Mouse (Mus musculus) kidney, embryonic 16.5 days (tissue): ENCODE measurements at regions not wholly inside any gene's neighbourhood (a gene's known extent, or its start where the extent isn't known, plus 50 kb on each side); places are given as distances from the start of the nearest gene placed in this dataset.

ENCODE experiments used
- ATAC-seq: fragments of 200-750 bp; cut with Nextera tagmentation; 2 replicates; pipeline ENCODE4 v1.8.0; 2017; ENCODE audit warnings: moderate TSS enrichment; ENCODE audit not compliant: low FRiP score, low TSS enrichment
- H3K27ac ChIP-seq: fragments of 300-500 bp; sonication (generic); 2 replicates; pipeline ENCODE4 v1.5.1; 2014; ENCODE audit warnings: low read length
- H3K27me3 ChIP-seq: fragments of 300-500 bp; sonication (generic); 2 replicates; pipeline ENCODE4 v1.6.1; 2014; ENCODE audit warnings: low read length, control low read depth, mixed read lengths; ENCODE audit not compliant: insufficient read depth
- H3K36me3 ChIP-seq: fragments of 300-500 bp; sonication (generic); 2 replicates; pipeline ENCODE4 v1.6.1; 2014; ENCODE audit warnings: low read length, control low read depth, mixed read lengths; ENCODE audit not compliant: insufficient read depth
- H3K4me1 ChIP-seq: fragments of 300-500 bp; sonication (generic); 2 replicates; pipeline ENCODE4 v1.6.1; 2014; ENCODE audit warnings: low read length, control low read depth, mixed read lengths; ENCODE audit not compliant: insufficient read depth
- H3K4me2 ChIP-seq: fragments of 300-500 bp; sonication (generic); replicated peaks from 2 replicates; pipeline ENCODE4 v1.6.1; 2014; ENCODE audit warnings: low read depth, low read length
- H3K4me3 ChIP-seq: fragments of 300-500 bp; sonication (generic); 2 replicates; pipeline ENCODE4 v1.5.1; 2014; ENCODE audit warnings: mild to moderate bottlenecking, low read length
- H3K9ac ChIP-seq: fragments of 300-500 bp; sonication (generic); replicated peaks from 2 replicates; pipeline ENCODE4 v1.6.1; 2014; ENCODE audit warnings: low read length
- H3K9me3 ChIP-seq: fragments of 300-500 bp; sonication (generic); 2 replicates; pipeline ENCODE4 v1.6.1; 2016; ENCODE audit warnings: low read length, control low read depth
- WGBS: fragments of 180-500 bp; shearing (Covaris S2); extraction: QIAGEN DNeasy Blood & Tissue Kit; methylation state at CpG from one replicate; pipeline ENCODE4 v1.1.7; 2014; 5-methylcytosine and 5-hydroxymethylcytosine counted together

DNA sequence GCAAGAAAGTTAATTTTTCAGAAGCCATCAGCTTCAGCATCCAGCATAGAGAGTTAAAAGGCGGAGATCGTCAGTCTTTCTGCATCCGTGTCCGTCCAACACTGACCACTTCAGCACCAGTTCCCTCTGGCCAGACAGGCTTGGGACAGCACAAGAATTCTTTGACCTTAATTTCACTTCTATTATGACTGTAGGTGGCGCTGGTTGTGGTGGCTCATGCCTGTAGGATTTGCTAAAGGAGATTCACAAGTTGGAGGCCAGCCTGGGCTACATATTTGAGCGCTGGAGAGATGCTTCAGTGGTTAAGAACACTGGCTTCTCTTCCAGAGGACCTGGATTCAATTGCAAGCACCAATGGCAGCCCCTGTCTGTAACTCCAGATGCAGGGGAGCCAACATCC lies 66.0 kb downstream of the Amer2 start:
- Histone ChIP-seq H3K9ac (no peak overlapping the region), H3K27me3 (no peaks in the 10 kb centered on the region), H3K27ac (no peak overlapping the region), H3K4me3 (no peak overlapping the region), H3K4me1 (0 out of 2 replicates have a peak, but pooled peaks cover 2% of the 10 kb centered on the region), H3K4me2 (no peak overlapping the region), H3K36me3 (no peaks in the 10 kb centered on the region), H3K9me3 (peaks cover 5% of the 10 kb centered on the region; the same call in 1 of the 2 replicates)
- WGBS: 36% methylated on average over 6 of the region's 6 CpGs
- ATAC-seq: no peak

DNA sequence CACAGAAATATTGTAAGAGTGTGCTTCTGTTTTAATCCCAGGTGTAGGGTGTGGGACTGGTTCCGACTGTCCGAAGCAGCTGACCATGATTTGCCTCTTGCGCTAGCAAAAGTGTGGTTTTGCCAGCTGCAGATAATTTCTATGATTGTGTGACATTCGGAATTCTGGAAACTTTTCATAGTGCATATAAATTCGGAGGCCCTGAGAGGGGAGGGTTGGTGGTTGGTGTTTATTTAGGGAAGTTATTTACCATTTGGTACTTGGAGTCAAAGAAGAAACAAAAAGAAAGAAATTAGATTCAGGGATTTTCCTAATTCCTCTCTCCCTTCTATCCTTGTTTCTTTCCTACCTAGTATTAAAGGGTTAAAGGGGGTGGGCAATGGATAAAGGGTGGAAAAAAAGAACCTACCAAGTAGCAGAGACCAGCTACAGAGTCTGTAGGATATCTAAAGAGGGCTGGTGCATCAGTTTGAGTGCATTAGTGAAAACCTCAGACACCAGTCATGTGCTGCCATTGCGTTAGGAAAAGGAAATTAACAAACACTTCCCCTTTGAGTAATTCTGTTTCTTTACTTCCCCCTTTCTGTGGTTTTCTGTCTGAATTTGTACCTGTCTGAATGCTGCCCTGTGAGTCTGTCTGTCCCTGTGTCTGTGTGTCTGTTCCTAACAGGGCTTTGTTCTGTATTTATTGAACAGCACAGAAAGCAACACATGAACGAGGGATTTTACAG lies 70.9 kb downstream of the Amer2 start:
- H3K4me1 ChIP-seq: no peaks in the 10 kb centered on the region
- H3K36me3 ChIP-seq: no peaks in the 10 kb centered on the region
- no peak overlapping the region for H3K9ac ChIP-seq
- ATAC-seq: no peak
- H3K9me3 ChIP-seq: peaks cover 5% of the 10 kb centered on the region; the same call in 1 of the 2 replicates
- no peaks in the 10 kb centered on the region for H3K27me3 ChIP-seq
- H3K4me3 ChIP-seq: no peak overlapping the region
- H3K27ac ChIP-seq: no peak overlapping the region
- 74% methylated on average over 7 of the region's 7 CpGs for WGBS
- H3K4me2 ChIP-seq: no peak overlapping the region

DNA sequence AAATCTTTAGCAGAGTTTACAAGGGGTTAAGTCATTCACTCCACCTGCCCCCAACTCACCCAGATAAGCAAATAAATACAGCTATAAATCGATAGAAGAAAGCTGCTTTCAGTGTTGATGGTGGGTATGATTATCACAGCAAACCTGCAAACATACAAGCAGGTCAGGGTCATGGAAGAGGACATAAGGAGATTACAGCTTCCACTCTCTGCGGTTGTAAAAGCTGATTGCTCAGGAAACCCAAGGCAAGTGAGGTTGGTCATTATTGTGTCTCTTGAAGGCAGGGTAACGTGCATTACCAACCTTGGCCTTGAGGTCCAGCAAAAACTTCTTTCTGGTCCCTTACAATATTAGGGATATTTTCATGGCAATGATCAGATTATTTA lies 71.5 kb downstream of the Amer2 start:
- ATAC-seq: no peak
- H3K4me3 ChIP-seq: no peak overlapping the region
- no peak overlapping the region for H3K4me2 ChIP-seq
- H3K9ac ChIP-seq: no peak overlapping the region
- H3K27me3 ChIP-seq: no peaks in the 10 kb centered on the region
- no peaks in the 10 kb centered on the region for H3K36me3 ChIP-seq
- H3K9me3 ChIP-seq: peaks cover 5% of the 10 kb centered on the region; the same call in 1 of the 2 replicates
- 50% methylated on average over 3 of the region's 3 CpGs for WGBS
- no peaks in the 10 kb centered on the region for H3K4me1 ChIP-seq
- H3K27ac ChIP-seq: no peak overlapping the region

DNA sequence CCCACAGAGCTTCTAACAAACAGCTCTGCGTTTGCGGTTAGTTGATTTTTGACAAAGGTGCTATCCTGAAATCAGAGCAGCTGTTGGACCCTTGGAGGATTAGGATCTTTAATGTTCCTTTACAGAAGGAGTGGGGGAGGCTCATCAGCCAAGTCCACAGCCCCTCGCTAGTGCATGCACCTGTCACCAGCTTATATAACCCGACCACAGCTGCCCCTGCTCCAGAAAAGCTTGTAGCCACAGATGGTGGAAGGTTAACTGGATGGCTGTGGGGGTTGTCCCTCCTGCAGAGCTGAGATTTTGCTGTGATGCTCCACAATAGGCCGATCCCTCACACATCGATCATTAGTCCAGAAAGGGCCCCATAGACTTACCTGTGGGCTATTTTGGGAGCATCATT lies 73.0 kb downstream of the Amer2 start:
- H3K27me3 ChIP-seq: no peaks in the 10 kb centered on the region

DNA sequence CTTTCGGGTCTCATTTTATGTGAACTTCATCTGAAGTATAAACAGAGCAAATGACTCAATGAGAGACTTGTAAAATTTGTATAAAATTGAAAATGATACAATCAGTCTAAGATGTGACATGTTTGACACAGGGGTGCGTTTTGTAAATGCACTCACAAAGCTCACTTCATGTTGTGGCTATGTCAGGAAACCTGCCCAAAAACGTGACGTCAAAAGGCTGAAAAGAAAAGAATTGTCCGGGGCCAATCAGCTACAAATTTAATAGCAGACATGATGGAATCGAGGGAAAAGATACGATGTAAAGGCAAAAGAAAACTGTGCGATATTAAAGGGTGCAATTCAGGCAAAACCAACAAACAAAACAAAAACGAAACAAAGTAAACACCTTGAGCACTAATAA lies 78.2 kb downstream of the Amer2 start:
- no peaks in the 10 kb centered on the region for H3K4me1 ChIP-seq
- WGBS: 85% methylated on average over 9 of the region's 9 CpGs

More for the DNA sequence above, 73.0 kb downstream of the Amer2 start:
- no peaks in the 10 kb centered on the region for H3K4me1 ChIP-seq
- 75% methylated on average over 6 of the region's 6 CpGs for WGBS
- peaks cover 5% of the 10 kb centered on the region; the same call in 1 of the 2 replicates for H3K9me3 ChIP-seq
- H3K4me2 ChIP-seq: no peak overlapping the region
- H3K27ac ChIP-seq: no peak overlapping the region
- H3K9ac ChIP-seq: no peak overlapping the region
- no peak overlapping the region for H3K4me3 ChIP-seq
- no peaks in the 10 kb centered on the region for H3K36me3 ChIP-seq
- no peak for ATAC-seq

DNA sequence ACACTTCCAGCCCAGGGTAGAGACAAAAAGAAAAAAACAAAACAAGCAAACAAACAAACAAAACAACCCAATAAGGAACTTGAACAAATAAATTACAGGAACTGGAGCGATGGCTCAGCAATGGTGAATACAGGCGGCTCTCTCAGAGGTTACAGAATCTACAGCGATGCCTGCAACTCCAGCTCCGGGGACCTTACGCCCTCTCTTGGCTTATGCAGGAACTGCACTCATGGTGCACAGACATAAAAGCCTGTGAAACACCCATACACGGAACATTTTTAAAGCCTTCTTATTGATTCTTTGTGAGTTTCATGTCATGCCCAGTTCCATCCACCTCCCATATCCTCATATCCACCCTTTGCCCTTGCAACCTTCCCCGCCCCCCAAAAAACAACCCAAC lies 78.6 kb downstream of the Amer2 start:
- Histone ChIP-seq H3K36me3 (no peaks in the 10 kb centered on the region), H3K9ac (no peak overlapping the region), H3K9me3 (no peaks in the 10 kb centered on the region), H3K27ac (no peak overlapping the region), H3K4me3 (no peak overlapping the region), H3K4me1 (no peaks in the 10 kb centered on the region), H3K27me3 (no peaks in the 10 kb centered on the region), H3K4me2 (no peak overlapping the region)
- ATAC-seq: no peak
- 83% methylated on average over 7 of the region's 7 CpGs for WGBS

More for the DNA sequence above, 78.2 kb downstream of the Amer2 start:
- no peak overlapping the region for H3K4me2 ChIP-seq
- no peaks in the 10 kb centered on the region for H3K27me3 ChIP-seq
- H3K4me3 ChIP-seq: no peak overlapping the region
- no peaks in the 10 kb centered on the region for H3K9me3 ChIP-seq
- H3K36me3 ChIP-seq: no peaks in the 10 kb centered on the region
- ATAC-seq: no peak
- H3K9ac ChIP-seq: no peak overlapping the region
- no peak overlapping the region for H3K27ac ChIP-seq

DNA sequence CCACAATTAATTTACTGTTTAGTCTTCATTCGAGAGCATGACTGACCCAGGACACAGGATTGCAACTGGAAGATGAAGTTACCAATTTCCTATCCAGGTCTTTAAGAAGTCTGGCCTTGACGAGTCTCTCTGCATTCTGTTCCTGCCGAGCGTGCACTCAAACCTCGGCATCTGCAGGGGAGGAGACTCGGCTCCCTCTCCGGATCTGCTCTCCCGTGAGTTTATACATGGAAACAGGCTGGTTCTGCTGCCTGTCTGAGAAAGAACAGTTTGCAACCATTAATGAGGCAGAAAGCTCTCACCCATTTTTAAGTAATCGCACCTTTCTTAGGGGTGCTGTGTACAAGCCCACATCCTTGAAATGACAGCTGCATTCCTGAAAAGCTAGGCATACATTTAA lies 83.7 kb downstream of the Amer2 start:
- Histone ChIP-seq H3K27me3 (no peaks in the 10 kb centered on the region), H3K4me2 (no peak overlapping the region), H3K9ac (no peak overlapping the region), H3K36me3 (no peaks in the 10 kb centered on the region), H3K9me3 (0 out of 2 replicates have a peak, but pooled peaks cover 6% of the 10 kb centered on the region), H3K4me1 (no peaks in the 10 kb centered on the region), H3K4me3 (no peak overlapping the region), H3K27ac (no peak overlapping the region)
- WGBS: 51% methylated on average over 9 of the region's 9 CpGs
- no peak for ATAC-seq

DNA sequence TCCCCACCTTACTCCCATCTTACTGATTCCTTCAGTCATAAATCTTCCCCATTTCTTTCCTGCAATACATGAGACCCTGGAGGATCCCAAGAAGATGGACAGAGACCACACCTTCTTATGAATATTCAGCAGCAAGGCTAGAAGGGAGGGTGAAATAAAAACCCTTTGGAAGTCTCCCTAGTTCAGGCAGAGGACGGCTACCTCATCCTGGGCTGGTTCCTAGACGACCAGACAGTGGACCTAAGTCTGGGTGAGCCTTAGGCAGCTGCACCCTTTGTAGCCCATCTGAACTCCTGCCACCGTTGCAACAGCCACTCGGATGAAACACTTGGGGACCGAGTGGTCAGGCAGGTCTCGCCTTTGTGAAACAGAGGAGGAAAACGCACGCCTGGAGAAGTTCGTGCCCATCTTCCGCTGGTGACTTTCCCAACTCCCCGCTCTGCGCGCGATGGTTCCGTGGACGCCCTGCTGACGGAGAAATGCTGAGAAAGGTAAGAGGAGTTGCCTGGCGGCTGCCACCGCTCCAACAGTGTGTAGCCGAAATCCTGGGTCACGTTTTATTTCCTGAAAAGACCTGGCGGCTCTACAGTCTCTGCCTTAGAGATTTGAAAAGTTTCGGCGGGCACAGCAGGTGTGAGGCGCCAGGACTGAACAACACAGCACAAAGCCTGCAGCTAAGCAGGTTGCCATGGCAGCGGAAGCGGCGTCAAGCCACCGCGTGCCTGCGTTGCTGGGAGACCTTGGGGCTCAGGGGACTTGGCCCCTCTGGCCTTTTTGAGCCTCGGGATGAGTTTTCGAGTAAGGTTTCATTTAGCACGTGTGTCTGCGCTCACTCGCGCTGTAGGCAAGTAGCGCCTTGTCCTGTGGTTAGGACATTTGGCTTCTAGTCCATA lies 112.2 kb downstream of the Amer2 start:
- peak overlapping the region; percentile 48 for H3K4me3 ChIP-seq
- H3K9me3 ChIP-seq: 0 out of 2 replicates have a peak, but pooled peaks cover 4% of the 10 kb centered on the region
- peak; percentile 76 for ATAC-seq
- H3K36me3 ChIP-seq: no peaks in the 10 kb centered on the region
- peak overlapping the region; percentile 50; the same call in 1 of the 2 replicates for H3K9ac ChIP-seq
- peaks cover 11% of the 10 kb centered on the region for H3K4me1 ChIP-seq
- peak overlapping the region; percentile 86 for H3K4me2 ChIP-seq
- H3K27ac ChIP-seq: no peak overlapping the region
- under 1% methylated on average over 38 of the region's 38 CpGs for WGBS
- H3K27me3 ChIP-seq: peaks cover 19% of the 10 kb centered on the region

DNA sequence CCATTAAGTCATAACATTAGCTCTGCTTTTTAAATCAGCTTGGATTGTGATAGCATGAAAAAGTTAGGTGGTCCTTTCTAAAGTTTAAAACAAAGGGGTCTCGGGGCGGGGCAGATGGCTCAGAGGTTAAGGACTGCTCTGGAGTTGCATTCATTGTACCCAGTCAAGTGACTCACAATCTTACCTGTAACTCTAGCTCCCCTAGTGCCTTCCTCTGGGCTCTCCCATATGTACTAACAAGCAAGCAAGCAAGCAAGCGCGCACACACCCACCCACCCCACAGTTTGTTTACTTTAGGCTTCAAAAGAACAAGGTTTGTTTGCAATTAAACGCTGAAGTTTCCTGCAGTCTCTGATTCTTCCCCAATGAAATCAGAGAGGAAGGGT lies 112.8 kb downstream of the Amer2 start:
- peak overlapping the region; percentile 48 for H3K4me3 ChIP-seq
- no peak overlapping the region for H3K27ac ChIP-seq
- H3K36me3 ChIP-seq: no peaks in the 10 kb centered on the region
- H3K9ac ChIP-seq: 0 out of 2 replicates have a peak overlapping the region, but pooled peaks have one; percentile 50
- peak; percentile 91 for ATAC-seq
- 2% methylated on average over 5 of the region's 5 CpGs for WGBS
- H3K9me3 ChIP-seq: 0 out of 2 replicates have a peak, but pooled peaks cover 4% of the 10 kb centered on the region
- H3K4me1 ChIP-seq: peaks cover 11% of the 10 kb centered on the region
- peak overlapping the region; percentile 86 for H3K4me2 ChIP-seq
- H3K27me3 ChIP-seq: peaks cover 19% of the 10 kb centered on the region
